In genomic region chr10:123810882-123811281, GRCm38 (mm10) we compare ENCODE assay signal across 18 mouse cellular contexts.
"Had no signal": no experiment of that assay in that cellular context is flagged by ENCODE, and none has a peak within 500 bp of the region (broad histone marks: within the 10 kb centered on the region; RNA-seq: fewer than 3 reads in every experiment).

No protein-coding gene starts in this region.

- H3K4me1 ChIP-seq: liver, embryonic 15.5 days; midbrain, embryonic 10.5 days; midbrain, embryonic 15.5 days; neural tube, embryonic 12.5 days; stomach, embryonic 15.5 days had no signal

- H3K9ac ChIP-seq: liver, embryonic 15.5 days; midbrain, embryonic 15.5 days; neural tube, embryonic 12.5 days; stomach, embryonic 15.5 days had no signal

- H3K27me3 ChIP-seq: liver, embryonic 15.5 days; midbrain, embryonic 15.5 days; neural tube, embryonic 12.5 days; stomach, embryonic 15.5 days had no signal

- H3K4me3 ChIP-seq: layer of hippocampus, adult 2 months; liver, embryonic 15.5 days; midbrain, embryonic 10.5 days; midbrain, embryonic 15.5 days; neural tube, embryonic 12.5 days; stomach, embryonic 15.5 days had no signal

- ATAC-seq: inflammation-experienced regulatory T-cells, adult 6 months; intestine, postnatal 0 days; midbrain, embryonic 15.5 days had no signal

- H3K36me3 ChIP-seq: liver, embryonic 15.5 days; midbrain, embryonic 10.5 days; midbrain, embryonic 15.5 days; neural tube, embryonic 12.5 days; stomach, embryonic 15.5 days had no signal

- H3K4me2 ChIP-seq: liver, embryonic 11.5 days; liver, embryonic 15.5 days; midbrain, embryonic 15.5 days; neural tube, embryonic 12.5 days; stomach, embryonic 15.5 days had no signal

- DNase-seq: kidney, adult 9 months; kidney, postnatal 4 days; lung, adult 2 months; lung, postnatal 10 days; spleen, adult 18-20 months; thymus, adult 2 months; thymus, postnatal 25 days had no signal

- H3K27ac ChIP-seq: kidney, postnatal 0 days; layer of hippocampus, adult 2 months; liver, embryonic 15.5 days; macrophage; midbrain, embryonic 10.5 days; midbrain, embryonic 15.5 days; neural tube, embryonic 12.5 days; stomach, embryonic 15.5 days had no signal

- H3K9me3 ChIP-seq: liver, embryonic 15.5 days; midbrain, embryonic 10.5 days; midbrain, embryonic 15.5 days; neural tube, embryonic 12.5 days; stomach, embryonic 15.5 days had no signal
